Mouse (Mus musculus): ENCODE results near the gene Rsu1. TPM values are rescaled to one million over a fixed set of nuclear protein-coding genes. Genes with fewer than 3 reads are reported as not detected.

The Rsu1 gene
- polyA plus RNA-seq, 1 experiment from 2014 or later: 50.0 TPM

- Histone ChIP-seq H3K27ac (no peak overlapping the region), H3K4me2 (no peak overlapping the region), H3K9ac (no peak overlapping the region), H3K27me3 (no peaks in the 10 kb centered on the region), H3K9me3 (replicated peaks) (no peaks in the 10 kb centered on the region), H3K4me1 (peaks cover 6% of the 10 kb centered on the region; the same call in 1 of the 2 replicates), H3K36me3 (ENCODE audit: poor library complexity, severe bottlenecking) (no peaks in the 10 kb centered on the region), H3K4me3 (no peak overlapping the region)
- peak; percentile 31; the same call in 1 of the 2 replicates for ATAC-seq
- WGBS: 69% methylated on average over 4 of the region's 4 CpGs
Observed at GRCm38 (mm10) chr2:13088266-13088665, 182.9 kb downstream of the Rsu1 start.

GRCm38 (mm10) chr2:13087811-13088210 lies 183.4 kb downstream of the Rsu1 start:
- Histone ChIP-seq H3K27me3 (no peaks in the 10 kb centered on the region), H3K4me2 (no peak overlapping the region), H3K27ac (no peak overlapping the region), H3K9ac (no peak overlapping the region), H3K36me3 (ENCODE audit: poor library complexity, severe bottlenecking) (no peaks in the 10 kb centered on the region), H3K9me3 (replicated peaks) (no peaks in the 10 kb centered on the region), H3K4me3 (no peak overlapping the region), H3K4me1 (peaks cover 6% of the 10 kb centered on the region; the same call in 1 of the 2 replicates)
- no peak for ATAC-seq
- 97% methylated on average over 2 of the region's 2 CpGs for WGBS

GRCm38 (mm10) chr2:13084223-13084622 lies 187.0 kb downstream of the Rsu1 start:
- Histone ChIP-seq H3K27ac (no peak overlapping the region), H3K9me3 (replicated peaks) (no peaks in the 10 kb centered on the region), H3K27me3 (no peaks in the 10 kb centered on the region), H3K9ac (0 out of 2 replicates have a peak overlapping the region, but pooled peaks have one; percentile 17), H3K36me3 (ENCODE audit: poor library complexity, severe bottlenecking) (no peaks in the 10 kb centered on the region), H3K4me2 (no peak overlapping the region), H3K4me3 (no peak overlapping the region), H3K4me1 (peaks cover 6% of the 10 kb centered on the region; the same call in 1 of the 2 replicates)
- ATAC-seq: no peak
- 21% methylated on average over 5 of the region's 5 CpGs for WGBS

DNA sequence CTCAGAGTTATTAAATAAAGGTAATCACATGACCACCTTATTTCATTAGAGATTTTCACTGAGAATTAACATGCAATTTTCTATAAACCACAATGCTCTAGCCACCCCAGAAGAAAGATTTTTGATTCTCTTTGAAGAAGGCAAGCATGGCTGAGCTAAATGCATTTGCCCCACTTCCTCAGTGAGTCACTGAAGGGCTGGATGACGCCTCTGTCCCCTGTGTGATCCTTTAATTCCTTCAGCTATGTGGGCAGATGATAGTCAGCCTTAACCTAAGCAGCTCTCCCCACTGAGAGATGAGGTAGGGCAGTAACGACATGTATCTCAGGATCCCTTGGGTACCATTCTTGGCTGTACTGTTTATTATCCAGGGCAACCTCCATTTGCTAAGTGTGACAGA lies 190.7 kb downstream of the Rsu1 start:
- Histone ChIP-seq H3K9ac (no peak overlapping the region), H3K4me2 (no peak overlapping the region), H3K27ac (no peak overlapping the region), H3K4me1 (peaks cover 6% of the 10 kb centered on the region; the same call in 1 of the 2 replicates), H3K9me3 (replicated peaks) (no peaks in the 10 kb centered on the region), H3K36me3 (ENCODE audit: poor library complexity, severe bottlenecking) (no peaks in the 10 kb centered on the region), H3K4me3 (no peak overlapping the region), H3K27me3 (no peaks in the 10 kb centered on the region)
- WGBS: 72% methylated on average over 2 of the region's 2 CpGs
- no peak for ATAC-seq

- peak; percentile 36; the same call in 1 of the 2 replicates for ATAC-seq
- H3K9ac ChIP-seq: no peak overlapping the region; the same call in 1 of the 2 replicates
- no peaks in the 10 kb centered on the region for H3K27me3 ChIP-seq
- H3K36me3 ChIP-seq (ENCODE audit: poor library complexity, severe bottlenecking): no peaks in the 10 kb centered on the region
- no peak overlapping the region for H3K4me3 ChIP-seq
- no peak overlapping the region for H3K4me2 ChIP-seq
- H3K27ac ChIP-seq: no peak overlapping the region
- peaks cover 4% of the 10 kb centered on the region; the same call in 1 of the 2 replicates for H3K4me1 ChIP-seq
- no peaks in the 10 kb centered on the region for H3K9me3 ChIP-seq (replicated peaks)
Observed at GRCm38 (mm10) chr2:13072243-13072642, 199.0 kb downstream of the Rsu1 start.

GRCm38 (mm10) chr2:13060426-13061170 lies 210.6 kb downstream of the Rsu1 start:
- Histone ChIP-seq H3K9me3 (replicated peaks) (no peaks in the 10 kb centered on the region), H3K36me3 (ENCODE audit: poor library complexity, severe bottlenecking) (no peaks in the 10 kb centered on the region), H3K27ac (no peak overlapping the region), H3K4me3 (no peak overlapping the region), H3K27me3 (no peaks in the 10 kb centered on the region), H3K4me1 (no peaks in the 10 kb centered on the region), H3K9ac (no peak overlapping the region), H3K4me2 (no peak overlapping the region)
- 88% methylated on average over 5 of the region's 5 CpGs for whole genome bisulfite sequencing
- no peak for ATAC-seq

- no peaks in the 10 kb centered on the region for H3K9me3 ChIP-seq (replicated peaks)
- H3K4me1 ChIP-seq: no peaks in the 10 kb centered on the region
- no peak overlapping the region for H3K4me2 ChIP-seq
- no peaks in the 10 kb centered on the region for H3K27me3 ChIP-seq
- no peak overlapping the region for H3K9ac ChIP-seq
- no peaks in the 10 kb centered on the region for H3K36me3 ChIP-seq (ENCODE audit: poor library complexity, severe bottlenecking)
- H3K4me3 ChIP-seq: no peak overlapping the region
- H3K27ac ChIP-seq: no peak overlapping the region
- no peak for ATAC-seq
- 89% methylated on average over 6 of the region's 6 CpGs for WGBS
Observed at GRCm38 (mm10) chr2:13048649-13049048, 222.6 kb downstream of the Rsu1 start.

DNA sequence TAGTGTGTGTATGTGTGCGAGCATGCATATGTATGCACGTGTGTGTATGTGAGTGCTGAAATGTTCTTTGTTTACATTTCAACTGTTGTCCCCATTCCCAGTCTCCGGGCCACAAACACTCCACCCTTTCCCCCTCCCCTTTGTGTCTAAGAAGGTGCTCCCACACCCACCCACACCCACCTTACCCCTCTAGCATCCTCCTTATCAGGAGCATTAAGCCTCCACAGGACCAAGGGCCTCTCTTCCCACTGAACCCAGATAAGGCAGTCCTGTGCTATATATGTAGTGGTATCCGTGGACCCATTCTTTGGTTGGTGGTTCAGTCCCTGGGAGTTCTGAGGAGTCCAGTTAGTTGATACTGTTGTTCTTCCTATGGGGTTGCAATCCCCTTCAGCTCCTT lies 226.7 kb downstream of the Rsu1 start:
- Histone ChIP-seq H3K27me3 (no peaks in the 10 kb centered on the region), H3K27ac (no peak overlapping the region), H3K4me2 (no peak overlapping the region), H3K4me1 (no peaks in the 10 kb centered on the region), H3K4me3 (no peak overlapping the region), H3K36me3 (ENCODE audit: poor library complexity, severe bottlenecking) (no peaks in the 10 kb centered on the region), H3K9me3 (replicated peaks) (no peaks in the 10 kb centered on the region), H3K9ac (no peak overlapping the region)
- no peak for ATAC-seq
- WGBS: 88% methylated on average over 4 of the region's 4 CpGs

DNA sequence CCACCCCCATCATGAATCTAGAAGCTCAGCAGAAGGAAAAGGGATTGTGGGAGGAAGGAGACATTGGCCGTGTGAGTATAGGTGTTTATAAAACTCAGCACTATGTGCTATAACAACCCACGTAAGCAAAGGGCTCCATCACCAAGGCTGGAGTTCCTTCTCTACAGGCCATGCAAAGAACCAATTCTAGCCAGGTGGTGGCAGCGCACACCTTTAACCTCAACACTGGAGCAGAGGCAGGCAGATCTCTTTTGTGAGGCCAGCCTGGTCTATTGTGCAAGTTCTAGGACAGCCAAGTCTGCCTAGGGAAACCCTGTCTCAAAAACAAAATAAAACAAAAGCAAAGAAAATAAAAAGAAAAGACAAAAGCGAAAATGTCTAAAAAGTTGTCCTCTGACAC lies 231.4 kb downstream of the Rsu1 start:
- Histone ChIP-seq H3K9me3 (replicated peaks) (no peaks in the 10 kb centered on the region), H3K4me3 (no peak overlapping the region), H3K27me3 (no peaks in the 10 kb centered on the region), H3K4me2 (no peak overlapping the region), H3K27ac (no peak overlapping the region), H3K9ac (no peak overlapping the region), H3K36me3 (ENCODE audit: poor library complexity, severe bottlenecking) (no peaks in the 10 kb centered on the region), H3K4me1 (no peaks in the 10 kb centered on the region)
- WGBS: 95% methylated on average over 4 of the region's 4 CpGs
- no peak for ATAC-seq

- no peaks in the 10 kb centered on the region for H3K4me1 ChIP-seq
- H3K27ac ChIP-seq: no peak overlapping the region
- no peaks in the 10 kb centered on the region for H3K27me3 ChIP-seq
- no peak overlapping the region for H3K4me2 ChIP-seq
- H3K9me3 ChIP-seq (replicated peaks): no peaks in the 10 kb centered on the region
- no peak overlapping the region for H3K9ac ChIP-seq
- peak; percentile 10; the same call in 1 of the 2 replicates for ATAC-seq
- H3K4me3 ChIP-seq: no peak overlapping the region
- no peaks in the 10 kb centered on the region for H3K36me3 ChIP-seq (ENCODE audit: poor library complexity, severe bottlenecking)
- WGBS: 85% methylated on average over 3 of the region's 3 CpGs
Observed at GRCm38 (mm10) chr2:13038772-13039171, 232.4 kb downstream of the Rsu1 start.
